Mouse (Mus musculus) stomach, embryonic 14.5 days (tissue): ENCODE measurements around the gene Comp. TPM values are rescaled to one million over a fixed set of nuclear protein-coding genes. Genes with fewer than 3 reads are reported as not detected.

Experiments
- ATAC-seq: fragments of 200-750 bp; cut with Nextera tagmentation; 2 replicates; pipeline ENCODE4 v1.8.0; 2017; ENCODE audit warnings: low read depth, moderate TSS enrichment; ENCODE audit not compliant: insufficient number of reproducible peaks, insufficient read depth, low FRiP score
- H3K27ac ChIP-seq: fragments of 300-500 bp; sonication (generic); 2 replicates; pipeline ENCODE4 v1.5.1; 2014; ENCODE audit warnings: mild to moderate bottlenecking, low read length, moderate library complexity, mixed read lengths
- H3K27me3 ChIP-seq: fragments of 300-500 bp; sonication (generic); 2 replicates; pipeline ENCODE4 v1.6.1; 2014; ENCODE audit warnings: low read length, control low read depth, mixed read lengths; ENCODE audit not compliant: control insufficient read depth, insufficient read depth
- H3K36me3 ChIP-seq: fragments of 300-500 bp; sonication (generic); 2 replicates; pipeline ENCODE4 v1.6.1; 2014; ENCODE audit warnings: mild to moderate bottlenecking, control low read depth, low read length, moderate library complexity, mixed read lengths; ENCODE audit not compliant: control insufficient read depth, insufficient read depth
- H3K4me1 ChIP-seq: fragments of 300-500 bp; sonication (generic); 2 replicates; pipeline ENCODE4 v1.6.1; 2014; ENCODE audit warnings: low read length, control low read depth, mixed read lengths; ENCODE audit not compliant: control insufficient read depth, insufficient read depth
- H3K4me2 ChIP-seq: fragments of 300-500 bp; sonication (generic); replicated peaks from 2 replicates; pipeline ENCODE4 v1.6.1; 2014; ENCODE audit warnings: low read depth, low read length, control low read depth
- H3K4me3 ChIP-seq: fragments of 300-500 bp; sonication (generic); 2 replicates; pipeline ENCODE4 v1.5.1; 2014; ENCODE audit warnings: low read depth, low read length, control low read depth
- H3K9ac ChIP-seq: fragments of 300-500 bp; sonication (generic); replicated peaks from 2 replicates; pipeline ENCODE4 v1.6.1; 2014; ENCODE audit warnings: low read depth, mild to moderate bottlenecking, control low read depth, low read length, moderate library complexity, mixed read lengths
- H3K9me3 ChIP-seq: fragments of 300-500 bp; sonication (generic); 2 replicates; pipeline ENCODE4 v1.6.1; 2016; ENCODE audit warnings: low read depth, low read length, control low read depth; ENCODE audit not compliant: control insufficient read depth
- WGBS: fragments of 180-500 bp; shearing (Covaris S2); extraction: QIAGEN DNeasy Blood & Tissue Kit; methylation state at CpG from one replicate; pipeline ENCODE4 v1.1.7; 2014; 5-methylcytosine and 5-hydroxymethylcytosine counted together
- polyA plus RNA-seq: library from polyadenylated mRNA; unstranded; fragments of >200 nt; fragmentation: Nextera tagmentation; extraction: Ambion mirVana; gene quantifications from 2 replicates; pipeline ENCODE4 v1.2.1, GENCODE M21; 2014

The Comp gene
- polyA plus RNA-seq, 1 experiment from 2014 or later: 0.38 TPM

DNA sequence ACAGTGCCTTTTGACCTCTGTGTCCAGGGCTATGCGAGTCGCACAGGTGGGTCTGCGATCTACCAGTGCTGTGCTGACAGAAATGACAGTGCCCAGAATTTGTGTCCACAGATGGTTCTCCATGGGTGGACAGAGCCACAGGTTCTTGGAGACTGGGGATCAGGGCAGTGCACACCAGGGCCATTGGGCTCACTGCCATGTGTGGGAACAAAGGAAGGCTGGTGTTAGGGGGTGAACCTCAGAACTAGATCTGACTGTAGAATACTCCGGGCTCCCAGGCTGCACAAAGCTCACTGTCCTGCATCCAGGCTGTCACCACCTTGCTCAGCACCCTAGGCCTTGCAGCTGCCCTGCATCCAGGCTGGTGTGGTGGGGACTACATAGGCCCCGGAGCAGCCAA, 36.9 kb downstream of the Comp start:
- 89% methylated on average over 5 of the region's 5 CpGs for WGBS
- peaks cover 7% of the 10 kb centered on the region; the same call in 1 of the 2 replicates for H3K36me3 ChIP-seq
- H3K4me2 ChIP-seq: no peak overlapping the region
- H3K4me1 ChIP-seq: peaks cover 45% of the 10 kb centered on the region
- H3K27ac ChIP-seq: no peak overlapping the region
- H3K9me3 ChIP-seq: no peaks in the 10 kb centered on the region
- no peak overlapping the region for H3K9ac ChIP-seq
- ATAC-seq: no peak
- H3K27me3 ChIP-seq: no peaks in the 10 kb centered on the region
- H3K4me3 ChIP-seq: no peak overlapping the region

DNA sequence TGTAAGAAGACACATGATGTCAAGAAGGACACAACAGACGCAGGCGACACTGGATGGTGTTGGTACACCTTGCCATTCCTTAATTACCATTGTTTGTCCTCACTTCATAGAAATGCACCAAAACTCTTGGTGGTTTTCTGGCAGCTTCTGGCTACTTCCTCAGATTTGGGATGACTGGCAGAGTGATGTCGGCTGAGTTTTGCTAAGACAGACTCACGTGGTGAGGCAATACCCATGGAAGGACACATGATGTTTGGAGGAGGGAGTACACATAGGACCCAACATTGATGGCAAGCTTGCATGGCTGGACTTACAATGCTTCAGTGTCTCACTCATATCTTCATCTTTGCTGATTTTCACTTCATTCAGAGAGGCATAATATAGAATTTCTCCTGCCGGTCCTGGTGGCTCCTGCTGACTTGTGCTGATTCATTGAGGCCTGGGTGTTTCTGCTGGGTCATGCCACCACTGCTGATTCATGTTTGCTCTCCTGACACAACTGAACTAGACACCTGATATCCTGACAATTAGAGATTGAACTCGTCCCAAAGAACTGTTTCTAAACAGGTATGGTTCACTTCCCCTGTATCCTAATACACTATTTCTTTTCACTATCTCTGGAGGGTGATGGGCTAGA, 41.1 kb downstream of the Comp start:
- Histone ChIP-seq H3K4me1 (peaks cover 37% of the 10 kb centered on the region), H3K36me3 (peaks cover 7% of the 10 kb centered on the region; the same call in 1 of the 2 replicates), H3K4me3 (no peak overlapping the region), H3K9ac (no peak overlapping the region), H3K4me2 (no peak overlapping the region), H3K27me3 (no peaks in the 10 kb centered on the region), H3K27ac (no peak overlapping the region), H3K9me3 (no peaks in the 10 kb centered on the region)
- WGBS: 84% methylated on average over 6 of the region's 6 CpGs
- no peak for ATAC-seq

DNA sequence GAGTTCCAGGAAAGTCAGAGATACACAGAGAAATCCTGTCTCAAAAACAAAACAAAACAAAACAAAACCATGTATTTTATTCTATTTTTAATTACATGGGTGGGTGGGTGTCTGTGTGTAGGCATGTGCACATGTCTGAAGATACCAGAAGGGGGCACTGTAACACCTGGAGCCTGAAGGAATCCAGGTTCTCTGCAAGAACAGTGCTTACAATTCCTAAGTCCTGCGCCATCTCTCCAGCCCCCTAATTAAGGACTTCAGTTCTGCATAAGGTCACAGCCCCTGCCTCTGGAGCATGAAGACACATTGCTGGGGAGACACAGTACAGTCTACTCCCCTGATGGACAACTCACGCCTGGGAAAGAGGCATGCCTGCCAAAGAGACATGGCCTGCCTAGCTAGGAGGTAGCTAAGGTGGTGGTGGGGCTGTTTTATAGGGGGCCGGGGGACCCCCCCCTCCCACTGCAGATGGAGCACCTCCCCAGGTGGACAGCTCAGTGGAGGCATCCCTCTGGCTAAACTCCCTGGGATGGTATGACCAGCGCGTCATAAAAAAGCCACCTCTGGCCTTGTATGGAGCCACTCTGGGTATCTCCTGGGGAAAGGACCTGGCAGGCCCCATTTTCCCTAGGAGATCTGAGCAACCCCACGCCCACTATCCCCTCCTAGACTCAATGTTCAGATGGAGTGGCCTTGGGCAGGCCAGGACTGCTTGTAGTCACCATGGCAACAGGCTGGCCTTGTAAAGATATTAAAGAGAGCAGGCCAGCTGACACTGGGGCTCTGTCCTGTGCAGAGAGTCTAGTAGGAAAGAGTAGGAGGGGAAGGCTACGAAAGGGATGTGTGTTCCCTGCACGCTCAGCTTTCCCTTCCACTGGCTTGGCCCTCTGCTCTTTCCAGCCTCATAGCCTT, 42.4 kb downstream of the Comp start:
- peaks cover 7% of the 10 kb centered on the region; the same call in 1 of the 2 replicates for H3K36me3 ChIP-seq
- H3K4me1 ChIP-seq: peaks cover 38% of the 10 kb centered on the region
- no peak overlapping the region for H3K4me2 ChIP-seq
- no peaks in the 10 kb centered on the region for H3K9me3 ChIP-seq
- H3K9ac ChIP-seq: 0 out of 2 replicates have a peak overlapping the region, but pooled peaks have one; percentile 6
- ATAC-seq: peak; percentile 24; the same call in 1 of the 2 replicates
- H3K4me3 ChIP-seq: no peak overlapping the region
- H3K27ac ChIP-seq: no peak overlapping the region
- H3K27me3 ChIP-seq: no peaks in the 10 kb centered on the region
- 74% methylated on average over 8 of the region's 8 CpGs for WGBS

DNA sequence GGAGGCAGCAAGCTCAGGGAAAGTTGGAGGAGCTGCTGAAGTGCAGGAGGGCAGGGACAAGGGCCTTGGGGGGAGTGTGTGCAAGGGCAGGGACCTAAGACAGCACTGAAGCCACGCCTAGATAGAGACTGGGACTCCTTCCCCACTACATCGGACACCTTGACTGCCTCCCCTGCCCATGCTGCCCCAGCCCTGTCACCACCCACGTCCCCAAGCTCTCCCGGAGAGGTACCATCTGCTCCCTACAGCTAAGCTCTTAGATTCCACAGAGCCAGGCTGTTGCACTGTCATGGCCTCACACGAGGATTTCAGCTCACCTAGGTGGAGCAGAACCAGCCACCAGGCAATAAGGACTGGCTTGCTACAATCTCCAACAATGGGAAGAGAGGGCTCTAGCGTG, 43.6 kb downstream of the Comp start:
- Histone ChIP-seq H3K4me2 (no peak overlapping the region), H3K4me1 (peaks cover 38% of the 10 kb centered on the region), H3K27ac (no peak overlapping the region), H3K36me3 (peaks cover 7% of the 10 kb centered on the region; the same call in 1 of the 2 replicates), H3K9ac (no peak overlapping the region), H3K4me3 (no peak overlapping the region), H3K9me3 (no peaks in the 10 kb centered on the region), H3K27me3 (no peaks in the 10 kb centered on the region)
- ATAC-seq: no peak
- 55% methylated on average over 6 of the region's 6 CpGs for WGBS

DNA sequence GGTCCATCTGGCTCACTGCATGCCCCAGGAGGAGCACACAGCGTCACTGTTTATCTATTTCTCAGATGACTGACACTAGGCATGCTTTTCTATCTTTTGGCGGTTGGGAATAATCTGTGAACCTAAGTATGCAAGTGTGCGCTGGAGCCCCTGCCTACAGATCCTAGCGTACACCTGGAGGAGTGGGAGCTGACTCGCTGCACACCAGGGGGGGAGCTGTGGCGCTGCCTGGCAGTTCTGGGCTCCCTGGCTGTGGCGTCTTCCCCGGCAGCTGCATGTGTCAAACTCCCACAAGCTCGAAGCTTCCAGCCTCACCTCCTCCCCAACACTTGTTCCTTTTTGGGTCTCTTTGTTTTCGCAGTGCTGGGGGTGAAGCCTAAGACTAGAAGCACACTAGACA, 44.6 kb downstream of the Comp start:
- WGBS: 23% methylated on average over 10 of the region's 10 CpGs
- H3K27ac ChIP-seq: peak overlapping the region; percentile 21; the same call in 1 of the 2 replicates
- H3K4me2 ChIP-seq: no peak overlapping the region
- no peaks in the 10 kb centered on the region for H3K9me3 ChIP-seq
- no peak for ATAC-seq
- H3K27me3 ChIP-seq: no peaks in the 10 kb centered on the region
- H3K36me3 ChIP-seq: peaks cover 7% of the 10 kb centered on the region; the same call in 1 of the 2 replicates
- no peak overlapping the region for H3K9ac ChIP-seq
- peaks cover 38% of the 10 kb centered on the region for H3K4me1 ChIP-seq
- no peak overlapping the region for H3K4me3 ChIP-seq

DNA sequence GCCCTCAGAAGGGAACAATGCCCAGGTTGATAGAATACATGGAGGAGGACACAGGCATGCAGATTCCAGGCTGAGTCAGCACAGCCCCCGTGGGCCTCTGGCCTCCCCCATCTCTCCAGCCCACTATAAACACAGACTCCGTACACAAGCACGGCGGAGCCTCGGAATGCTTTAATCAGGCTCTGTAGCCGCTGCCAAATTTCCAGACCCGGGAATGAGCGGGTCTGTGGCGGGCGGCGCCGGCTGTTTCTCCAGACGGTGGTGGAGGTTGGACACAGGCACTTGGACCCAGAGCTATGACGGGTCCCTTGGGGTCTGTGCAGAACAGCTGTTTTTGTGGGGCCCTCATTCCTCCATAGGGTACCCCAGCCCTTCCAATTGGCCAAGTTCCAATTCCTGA, 45.6 kb downstream of the Comp start:
- peaks cover 3% of the 10 kb centered on the region; the same call in 1 of the 2 replicates for H3K36me3 ChIP-seq
- H3K27me3 ChIP-seq: no peaks in the 10 kb centered on the region
- no peaks in the 10 kb centered on the region for H3K9me3 ChIP-seq
- no peak overlapping the region for H3K4me3 ChIP-seq
- WGBS: 20% methylated on average over 14 of the region's 14 CpGs
- H3K4me2 ChIP-seq: no peak overlapping the region
- H3K9ac ChIP-seq: no peak overlapping the region
- H3K4me1 ChIP-seq: peaks cover 38% of the 10 kb centered on the region
- ATAC-seq: peak; percentile 59; the same call in 1 of the 2 replicates
- H3K27ac ChIP-seq: peak overlapping the region; percentile 62; the same call in 1 of the 2 replicates

DNA sequence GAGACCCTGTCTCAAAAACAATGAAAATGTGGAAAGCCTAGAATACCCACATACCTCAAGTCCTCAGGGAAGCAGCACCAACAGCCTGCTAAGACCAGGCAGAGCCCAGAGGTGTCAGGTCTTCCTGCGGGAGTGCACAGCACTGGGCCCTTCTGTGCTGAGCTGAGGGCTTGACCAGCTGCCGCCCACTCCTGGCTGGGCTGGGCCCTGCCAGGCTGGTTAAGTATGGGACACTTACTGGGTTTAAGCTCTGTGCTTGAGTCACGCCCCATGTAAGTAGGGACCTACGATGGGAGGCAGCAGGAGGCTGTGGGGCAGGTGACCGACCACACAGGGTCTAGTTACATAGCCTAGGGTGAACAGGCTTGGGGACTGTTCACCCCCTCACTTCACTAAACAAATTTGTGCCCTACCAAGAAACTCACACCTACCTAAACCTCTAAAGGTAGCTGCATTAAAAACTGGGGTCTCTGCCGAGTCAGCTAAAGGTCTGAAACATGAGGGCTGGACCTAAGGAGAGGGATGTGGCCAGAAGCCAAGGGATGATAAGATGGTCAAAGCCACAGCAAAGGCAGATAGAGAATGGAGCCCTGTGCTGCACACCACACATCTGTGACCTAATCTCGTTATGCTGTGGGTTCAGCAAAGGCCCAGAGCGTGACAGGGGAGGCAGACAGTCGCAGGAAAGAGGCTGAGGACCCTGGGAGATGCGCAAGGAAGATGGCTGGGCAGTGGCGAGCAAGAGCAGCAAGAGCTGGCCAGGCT, 46.7 kb downstream of the Comp start:
- Histone ChIP-seq H3K9ac (no peak overlapping the region), H3K36me3 (no peaks in the 10 kb centered on the region), H3K27me3 (no peaks in the 10 kb centered on the region), H3K4me3 (no peak overlapping the region), H3K4me2 (no peak overlapping the region), H3K27ac (peak overlapping the region; percentile 62; the same call in 1 of the 2 replicates), H3K9me3 (no peaks in the 10 kb centered on the region), H3K4me1 (peaks cover 38% of the 10 kb centered on the region)
- ATAC-seq: no peak
- WGBS: 81% methylated on average over 11 of the region's 11 CpGs
